Mouse (Mus musculus): ENCODE measurements at regions not wholly inside any gene's neighbourhood (a gene's known extent, or its start where the extent isn't known, plus 50 kb on each side); places are given as distances from the start of the nearest gene placed in this dataset.
A peak's percentile ranks its signal among the peaks of the same experiment; 100 is the strongest.

- DNase-seq = no peak
These were observed 376.8 kb downstream of the Otol1 start for GRCm38 (mm10) chr3:70384235-70384634.

DNA sequence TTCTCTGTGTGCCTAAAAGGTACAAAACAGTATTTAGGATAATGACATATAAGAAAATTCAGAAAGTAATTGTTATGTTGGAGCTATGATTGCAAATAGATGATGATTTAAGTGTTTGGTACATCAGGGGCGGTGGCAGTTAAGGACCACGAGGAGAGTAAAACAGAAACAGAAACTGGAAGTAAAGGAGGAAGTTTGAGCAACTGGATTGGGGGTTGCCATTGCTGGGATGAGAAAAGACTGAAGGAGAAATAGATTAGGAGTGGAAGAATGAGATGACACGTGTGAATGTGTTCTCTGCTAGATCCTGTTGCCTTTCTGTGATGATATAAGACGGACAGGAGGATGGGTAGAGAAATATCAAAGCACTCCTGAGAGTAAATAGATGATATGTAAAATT, 378.5 kb downstream of the Otol1 start:
- no peak for DNase-seq

- DNase-seq = no peak
These were observed 393.8 kb downstream of the Otol1 start for GRCm38 (mm10) chr3:70401187-70401586.

DNA sequence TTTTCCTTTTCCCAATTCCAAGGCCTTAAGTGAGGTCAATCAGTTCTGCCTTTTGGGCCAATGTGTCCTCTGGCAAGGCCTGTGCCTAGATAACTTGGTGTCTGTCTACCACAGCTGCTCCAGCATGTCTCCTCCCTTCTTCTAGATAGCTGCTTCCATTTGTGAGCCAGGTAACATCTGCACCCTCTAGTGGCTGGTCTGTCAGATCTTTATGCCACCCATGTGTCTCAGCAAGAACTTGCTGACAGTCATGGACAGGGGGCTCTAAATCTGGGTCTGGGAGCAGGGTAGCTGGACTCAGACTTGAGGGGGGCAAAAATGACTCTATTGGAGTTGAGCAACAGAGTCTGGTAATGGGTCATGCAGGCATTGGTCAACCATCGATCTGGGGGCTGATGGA, 399.2 kb downstream of the Otol1 start:
- DNase-seq = no peak

DNA sequence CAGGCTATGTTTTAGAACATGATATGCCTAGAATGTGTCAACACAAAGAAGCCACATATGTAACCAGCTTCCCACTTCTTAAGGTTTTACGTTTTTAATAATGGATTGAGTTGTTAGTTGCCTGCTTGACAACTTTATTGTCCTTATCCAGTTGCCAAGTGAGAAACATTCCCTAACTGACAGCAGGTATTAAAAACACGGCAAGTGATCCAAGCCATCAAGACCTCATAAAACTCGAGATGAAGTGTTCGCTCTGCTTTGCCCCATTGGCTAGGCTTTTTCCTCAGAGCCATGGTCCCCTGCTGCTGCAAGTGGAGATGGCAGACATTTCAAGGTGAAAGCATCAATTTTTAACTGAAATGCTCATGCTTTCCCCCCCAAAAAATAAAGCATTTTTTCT, 410.9 kb downstream of the Otol1 start:
- no peak for DNase-seq

DNA sequence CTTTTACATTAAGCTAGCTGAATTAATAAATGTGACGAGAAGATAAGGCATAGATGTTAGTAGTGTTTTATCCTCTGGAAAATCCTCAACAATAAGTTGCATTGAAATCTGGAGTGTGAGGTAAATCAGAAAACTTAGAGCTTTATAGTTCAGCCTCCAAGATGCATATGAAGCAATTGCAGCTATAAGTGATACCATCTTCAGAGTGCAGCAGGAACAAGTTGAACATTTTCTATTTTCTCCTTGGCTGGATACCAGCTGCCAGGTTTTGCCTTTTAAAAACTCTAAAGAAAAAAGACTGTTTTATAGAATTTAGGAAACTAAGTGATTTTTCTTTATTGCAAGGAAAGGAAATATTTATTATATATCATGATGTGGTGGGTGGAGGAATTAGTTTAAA, 414.6 kb downstream of the Otol1 start:
- no peak for DNase-seq

DNA sequence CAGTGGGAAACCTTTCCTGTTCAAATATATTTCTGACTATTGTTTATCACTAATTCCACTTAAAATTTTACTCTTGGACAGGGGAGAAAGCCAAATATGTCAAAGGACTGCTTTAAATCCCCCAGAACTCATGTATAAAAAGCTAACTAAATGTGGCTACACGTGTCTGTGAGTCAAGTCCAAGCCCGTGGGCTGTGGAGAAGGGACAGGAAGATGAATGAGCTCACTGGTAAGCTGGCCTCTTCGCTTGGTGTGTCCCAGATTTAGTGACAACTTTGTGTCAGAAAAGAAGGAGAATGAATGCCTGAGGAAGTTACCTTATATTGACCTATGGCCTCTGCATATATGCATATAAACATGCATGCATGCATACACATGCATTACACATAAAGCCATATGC, 415.3 kb downstream of the Otol1 start:
- no peak for DNase-seq

- DNase-seq = no peak
These were observed 429.3 kb downstream of the Otol1 start for GRCm38 (mm10) chr3:70436671-70437070.

- DNase-seq = no peak
These were observed 449.9 kb downstream of the Otol1 start for GRCm38 (mm10) chr3:70457181-70457847.

GRCm38 (mm10) chr3:70460811-70461210, 453.4 kb downstream of the Otol1 start:
- no peak for DNase-seq

GRCm38 (mm10) chr3:70463221-70463620, 455.8 kb downstream of the Otol1 start:
- DNase-seq = no peak

- peak; percentile 46 for DNase-seq
These were observed 475.1 kb downstream of the Otol1 start for GRCm38 (mm10) chr3:70482521-70482920.

- DNase-seq = no peak
These were observed 475.8 kb downstream of the Otol1 start for GRCm38 (mm10) chr3:70483066-70483743.

DNA sequence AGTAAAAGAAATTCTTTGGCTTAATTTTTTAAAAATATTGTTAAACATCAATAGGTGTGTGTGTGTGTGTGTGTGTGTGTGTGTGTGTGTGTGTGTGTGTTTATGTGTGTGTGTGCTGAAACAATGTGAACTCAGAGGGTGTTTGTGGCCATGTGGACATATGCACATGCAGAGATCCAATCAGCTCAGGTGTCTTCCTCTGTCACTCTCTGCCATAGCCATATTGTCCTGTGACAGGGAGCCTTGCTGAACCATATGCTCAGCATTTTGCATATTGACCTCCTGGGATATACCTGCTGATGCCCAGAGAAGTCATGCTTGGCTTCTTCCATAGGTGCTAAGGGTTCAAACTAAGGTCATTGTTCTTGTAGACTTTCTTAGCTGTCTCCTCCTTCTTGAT, 489.0 kb downstream of the Otol1 start:
- no peak for DNase-seq

DNA sequence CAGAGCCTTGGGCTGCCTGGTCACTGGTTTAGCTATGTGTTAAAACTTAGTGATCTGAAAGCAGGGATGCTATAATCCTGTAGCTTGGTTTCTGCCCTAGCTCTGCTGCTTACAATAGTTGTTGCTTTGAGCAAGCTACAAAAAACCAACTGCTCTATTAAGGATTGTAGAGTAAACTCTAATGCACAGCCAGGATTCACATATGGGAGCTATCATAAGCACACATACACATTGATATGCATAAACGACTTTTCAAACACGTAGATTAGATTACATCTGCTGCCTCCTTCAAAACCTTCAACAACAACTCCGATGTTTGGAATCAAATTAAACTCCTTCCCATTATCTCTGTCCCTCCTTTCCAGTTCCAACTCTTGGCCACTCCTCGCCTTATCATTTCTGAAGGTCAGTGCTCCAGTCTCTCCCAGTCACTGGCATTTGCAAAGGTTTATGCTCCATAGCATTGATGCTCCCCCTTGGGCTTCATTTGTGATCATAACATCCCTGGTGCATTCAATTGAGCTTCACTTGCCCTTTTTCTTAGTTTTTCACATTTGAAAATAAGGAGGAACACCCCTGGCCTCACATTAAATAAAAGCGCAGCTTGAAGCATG, 492.9 kb downstream of the Otol1 start:
- DNase-seq = no peak

GRCm38 (mm10) chr3:70500991-70501961, 493.9 kb downstream of the Otol1 start:
- peak; percentile 7 for DNase-seq

GRCm38 (mm10) chr3:70533593-70534321, 526.3 kb downstream of the Otol1 start:
- DNase-seq = no peak

DNA sequence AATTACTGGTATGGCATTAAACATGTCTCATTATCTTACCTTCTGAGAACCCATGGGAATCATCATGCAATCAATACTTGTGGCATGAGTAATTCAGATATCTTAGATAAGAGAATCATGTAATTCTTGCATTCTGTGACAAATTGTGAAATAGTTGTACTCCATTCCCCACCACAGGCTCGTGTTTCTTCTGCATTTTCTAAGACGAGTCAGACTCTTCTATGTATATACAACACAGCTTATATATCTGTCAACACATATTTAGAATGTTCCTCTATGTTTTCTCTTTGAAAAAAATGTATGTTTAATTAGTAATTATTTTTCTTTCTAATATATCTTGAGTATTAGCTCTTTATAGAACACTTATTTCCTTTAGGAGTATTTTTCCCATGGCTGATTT, 527.7 kb downstream of the Otol1 start:
- no peak for DNase-seq

DNA sequence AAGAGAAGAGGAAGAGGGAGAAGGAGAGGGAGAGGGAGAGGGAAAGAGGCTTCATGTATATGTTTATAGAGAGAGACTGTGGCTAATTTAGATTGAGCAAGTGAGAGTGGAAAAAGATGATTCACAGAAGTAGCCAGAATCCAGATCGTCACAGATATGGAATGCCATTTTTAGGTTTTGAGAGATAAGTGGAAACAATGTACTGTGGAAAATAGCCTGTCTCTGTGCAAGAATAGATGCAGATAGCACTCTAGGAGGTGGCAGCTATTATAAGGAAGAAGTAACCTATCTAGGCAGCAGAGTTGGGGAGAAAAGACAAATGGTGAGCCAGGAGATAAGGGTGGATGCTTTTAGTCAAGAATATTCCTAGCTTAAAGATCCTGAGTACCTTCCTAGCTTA, 536.5 kb downstream of the Otol1 start:
- DNase-seq = no peak

DNA sequence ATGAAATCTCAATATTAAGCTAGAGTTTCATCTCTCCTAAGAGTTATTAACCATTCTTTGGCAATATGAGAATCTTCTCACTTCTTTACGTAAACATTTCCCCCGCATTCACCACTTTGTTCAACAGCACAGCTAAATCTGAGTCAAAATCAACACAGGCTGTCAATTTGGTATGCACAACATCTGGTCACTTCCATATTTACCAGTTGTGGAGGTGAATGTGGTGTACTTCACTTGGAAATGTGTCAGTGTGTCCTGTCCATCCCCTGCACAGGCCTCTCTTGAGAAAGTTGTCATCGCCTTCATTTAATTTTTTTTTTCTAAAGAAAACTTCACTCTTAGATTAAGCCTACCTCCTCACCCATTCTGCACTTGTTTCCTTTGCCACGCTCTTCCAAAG, 550.4 kb downstream of the Otol1 start:
- DNase-seq = no peak

- no peak for DNase-seq
These were observed 558.9 kb downstream of the Otol1 start for GRCm38 (mm10) chr3:70566140-70566857.

Data from adrenal gland, postnatal 14 days (tissue).